Mouse (Mus musculus) MEL (cell line): Measurements from ENCODE around the gene Grtp1. TPM values are rescaled to one million over a fixed set of nuclear protein-coding genes. Genes with fewer than 3 reads are reported as not detected.

Experiments
- DNase-seq: peaks from one replicate; pipeline ENCODE4 v3.0.0; 2011; ENCODE audit warnings: low read depth, low spot score
- H3K27ac ChIP-seq: 2 replicates; pipeline ENCODE4 v1.5.1; 2012; ENCODE audit warnings: low read depth, mild to moderate bottlenecking, control low read depth, low read length, moderate library complexity; ENCODE audit not compliant: control insufficient read depth
- H3K27me3 ChIP-seq, 2 experiments: fragments of 150-350 bp in 1 of 2; sonication (generic) in 1 of 2; 2 replicates each; pipeline ENCODE4 v1.6.1; 2012; ENCODE audit warnings: low read length in 2 of 2, mild to moderate bottlenecking in 2 of 2, improper control_type of control experiment in 1 of 2, moderate library complexity in 1 of 2; ENCODE audit not compliant: insufficient read depth in 2 of 2, control insufficient read depth in 1 of 2
- H3K36me3 ChIP-seq, 2 experiments: 2 replicates each; pipeline ENCODE4 v1.6.1; 2012 to 2014; ENCODE audit warnings: low read length in 2 of 2, improper control_type of control experiment in 1 of 2, inconsistent platforms in 1 of 2, mild to moderate bottlenecking in 1 of 2; ENCODE audit not compliant: insufficient read depth in 2 of 2, control insufficient read depth in 1 of 2
- H3K4me1 ChIP-seq, 2 experiments: fragments of 150-350 bp in 1 of 2; sonication (generic) in 1 of 2; 2 replicates each; pipeline ENCODE4 v1.6.1; 2012; ENCODE audit warnings: low read length in 2 of 2, improper control_type of control experiment in 1 of 2, mild to moderate bottlenecking in 1 of 2; ENCODE audit not compliant: insufficient read depth in 2 of 2, control insufficient read depth in 1 of 2
- H3K4me3 ChIP-seq, 2 experiments: fragments of 150-350 bp in 1 of 2; sonication (generic) in 1 of 2; 2 replicates each; pipeline ENCODE4 v1.5.1; 2012; ENCODE audit warnings: low read depth in 2 of 2, low read length in 2 of 2, mild to moderate bottlenecking in 2 of 2, moderate library complexity in 2 of 2, control low read depth in 1 of 2, improper control_type of control experiment in 1 of 2; ENCODE audit not compliant: control insufficient read depth in 1 of 2, insufficient read depth in 1 of 2
- H3K79me2 ChIP-seq: 2 replicates; pipeline ENCODE4 v1.6.1; 2012; ENCODE audit warnings: mild to moderate bottlenecking, low read length, moderate library complexity; ENCODE audit not compliant: control insufficient read depth, poor library complexity, insufficient read depth
- H3K9ac ChIP-seq: 2 replicates; pipeline ENCODE4 v1.6.1; 2012; ENCODE audit warnings: low read depth, mild to moderate bottlenecking, control low read depth, low read length, moderate library complexity; ENCODE audit not compliant: control insufficient read depth, poor library complexity, severe bottlenecking
- H3K9me3 ChIP-seq: fragments of 150-350 bp; sonication (generic); replicated peaks from 2 replicates; pipeline ENCODE4 v1.6.1; 2012; ENCODE audit warnings: mild to moderate bottlenecking, low read length, improper control_type of control experiment, moderate library complexity; ENCODE audit not compliant: insufficient read depth
- CTCF ChIP-seq, 3 experiments: IDR thresholded peaks in 2 of 3; conservative IDR thresholded peaks in 1 of 3; 2 replicates each; pipeline ENCODE4 v1.5.1; 2011 to 2012; ENCODE audit warnings: low read length in 3 of 3, low read depth in 2 of 3, mild to moderate bottlenecking in 2 of 3, improper control_type of control experiment in 1 of 3, inconsistent platforms in 1 of 3, mixed read lengths in 1 of 3, moderate library complexity in 1 of 3; ENCODE audit not compliant: control insufficient read depth in 1 of 3, insufficient read depth in 1 of 3, poor library complexity in 1 of 3, severe bottlenecking in 1 of 3
- ELF1 ChIP-seq: IDR thresholded peaks from 2 replicates; pipeline ENCODE4 v1.6.1; 2014; ENCODE audit warnings: low read depth, mild to moderate bottlenecking, inconsistent platforms, low read length, improper control_type of control experiment, moderate library complexity
- EP300 ChIP-seq, 2 experiments: IDR thresholded peaks; 2 replicates each; pipeline ENCODE4 v1.6.1; 2011; ENCODE audit warnings: improper control_type of control experiment in 2 of 2, low read length in 2 of 2, low read depth in 1 of 2, mild to moderate bottlenecking in 1 of 2
- ETS1 ChIP-seq: IDR thresholded peaks from 2 replicates; pipeline ENCODE4 v1.6.1; 2012; ENCODE audit warnings: low read depth, mild to moderate bottlenecking, inconsistent platforms, low read length, improper control_type of control experiment, moderate library complexity
- GATA1 ChIP-seq: IDR thresholded peaks from 2 replicates; pipeline ENCODE4 v1.6.1; 2011; ENCODE audit warnings: low read depth, low read length, improper control_type of control experiment
- HCFC1 ChIP-seq: IDR thresholded peaks from 2 replicates; pipeline ENCODE4 v1.6.1; 2012; ENCODE audit warnings: low read depth, mild to moderate bottlenecking, inconsistent platforms, low read length, improper control_type of control experiment, moderate library complexity
- MAX ChIP-seq: IDR thresholded peaks from 2 replicates; pipeline ENCODE4 v1.6.1; 2011; ENCODE audit warnings: low read length, improper control_type of control experiment
- MAZ ChIP-seq: IDR thresholded peaks from 2 replicates; pipeline ENCODE4 v1.6.1; 2012; ENCODE audit warnings: low read depth, mild to moderate bottlenecking, inconsistent platforms, low read length, improper control_type of control experiment
- MEF2A ChIP-seq: IDR thresholded peaks from 2 replicates; pipeline ENCODE4 v1.6.1; 2014; ENCODE audit warnings: low read depth, mild to moderate bottlenecking, inconsistent platforms, low read length, improper control_type of control experiment; ENCODE audit not compliant: poor library complexity, insufficient replicate concordance, severe bottlenecking; ENCODE audit errors: extremely low read depth
- MYB ChIP-seq: IDR thresholded peaks from 2 replicates; pipeline ENCODE4 v1.6.1; 2011; ENCODE audit warnings: mild to moderate bottlenecking, low read depth, low read length, improper control_type of control experiment
- MYC ChIP-seq: IDR thresholded peaks from 2 replicates; pipeline ENCODE4 v1.6.1; 2011; ENCODE audit warnings: low read depth, mild to moderate bottlenecking, low read length, improper control_type of control experiment, moderate library complexity
- POLR2A ChIP-seq, 2 experiments: IDR thresholded peaks; 2 replicates each; pipeline ENCODE4 v1.6.1; 2011 to 2012; ENCODE audit warnings: low read length in 2 of 2, mild to moderate bottlenecking in 2 of 2, control low read depth in 1 of 2, improper control_type of control experiment in 1 of 2, low read depth in 1 of 2, moderate library complexity in 1 of 2; ENCODE audit not compliant: control insufficient read depth in 1 of 2, insufficient read depth in 1 of 2, poor library complexity in 1 of 2
- POLR2AphosphoS2 ChIP-seq: IDR thresholded peaks from 2 replicates; pipeline ENCODE4 v1.6.1; 2011; ENCODE audit warnings: low read length, improper control_type of control experiment
- RAD21 ChIP-seq: IDR thresholded peaks from 2 replicates; pipeline ENCODE4 v1.6.1; 2011; ENCODE audit warnings: mild to moderate bottlenecking, low read depth, low read length, improper control_type of control experiment
- SIN3A ChIP-seq: IDR thresholded peaks from 2 replicates; pipeline ENCODE4 v1.6.1; 2012; ENCODE audit warnings: low read length, improper control_type of control experiment, inconsistent platforms
- SMC3 ChIP-seq: IDR thresholded peaks from 2 replicates; pipeline ENCODE4 v1.6.1; 2011; ENCODE audit warnings: low read depth, low read length, improper control_type of control experiment
- TAL1 ChIP-seq: IDR thresholded peaks from 2 replicates; pipeline ENCODE4 v1.6.1; 2012; ENCODE audit warnings: mild to moderate bottlenecking, inconsistent platforms, low read length, moderate library complexity, mixed read lengths
- TBP ChIP-seq: IDR thresholded peaks from 2 replicates; pipeline ENCODE4 v1.8.0; 2011; ENCODE audit warnings: low read depth, low read length, improper control_type of control experiment
- UBTF ChIP-seq: IDR thresholded peaks from 2 replicates; pipeline ENCODE4 v1.6.1; 2012; ENCODE audit warnings: low read depth, mild to moderate bottlenecking, inconsistent platforms, low read length, improper control_type of control experiment, moderate library complexity, borderline replicate concordance; ENCODE audit not compliant: insufficient read depth
- ZKSCAN1 ChIP-seq: IDR thresholded peaks from 2 replicates; pipeline ENCODE4 v1.6.1; 2012; ENCODE audit warnings: low read depth, mild to moderate bottlenecking, inconsistent platforms, low read length, improper control_type of control experiment, moderate library complexity
- ZMIZ1 ChIP-seq: IDR thresholded peaks from 2 replicates; pipeline ENCODE4 v1.6.1; 2012; ENCODE audit warnings: low read depth, mild to moderate bottlenecking, inconsistent platforms, low read length, improper control_type of control experiment, moderate library complexity
- ZNF384 ChIP-seq: IDR thresholded peaks from 2 replicates; pipeline ENCODE4 v1.6.1; 2012; ENCODE audit warnings: low read depth, mild to moderate bottlenecking, inconsistent platforms, low read length, improper control_type of control experiment
- polyA plus RNA-seq, 2 experiments: library from polyadenylated mRNA; stranded (reverse) in 1 of 2; unstranded in 1 of 2; fragments of >175 nt in 1 of 2; fragments of >200 nt in 1 of 2; gene quantifications; 2 replicates each; pipeline versions ENCODE4 v1.2.1 to v1.2.4; 2012; ENCODE audit warnings: low replicate concordance in 2 of 2, low read depth in 1 of 2; ENCODE audit not compliant: insufficient read length in 2 of 2, insufficient read depth in 1 of 2, missing spikeins in 1 of 2
- total RNA-seq: library from RNA; depleted of rRNA; stranded (reverse); fragments of 300-350 nt; gene quantifications from 2 replicates; pipeline ENCODE4 v1.2.3, GENCODE M21; 2012

Grtp1 gene
- total and polyA plus RNA-seq, 3 experiments = 11.9 to 15.1 TPM; not detected in 1

GRCm38 (mm10) chr8:13149287-13149686 lies 51.1 kb downstream of the Grtp1 start:
- Histone ChIP-seq H3K36me3 (peaks cover 0 to 2% of the 10 kb centered on the region in 2 experiments; a peak in 2 of 4 replicates), H3K9me3 (no peaks in the 10 kb centered on the region), H3K4me1 (no peaks in the 10 kb centered on the region), H3K27me3 (no peaks in the 10 kb centered on the region)
- DNase-seq = no peak
- TF ChIP-seq RAD21 (peak; percentile 51), CTCF (IDR thresholded peaks at IDR 0.05 in 2 of 3, conservative IDR thresholded peaks at IDR 0.05 in 1 of 3; ENCODE audit: control insufficient read depth in 1 of 3, insufficient read depth in 1 of 3, low read depth in 2 of 3, low read length in 3 of 3, poor library complexity in 1 of 3, severe bottlenecking in 1 of 3) (peak; percentile 11 to 52 (median 22); a peak in 3 of 6 replicates), SIN3A (no peak), SMC3 (peak; percentile 39; the same call in 1 of the 2 replicates)
- TF ChIP-seq, all 39 proteins: peak for 3
- no peak overlapping the region for H3K9ac ChIP-seq
- H3K27ac ChIP-seq = no peak overlapping the region
- H3K4me3 ChIP-seq = no peak overlapping the region
- no peaks in the 10 kb centered on the region for H3K79me2 ChIP-seq

- peaks cover 0 to 2% of the 10 kb centered on the region in 2 experiments; a peak in 2 of 4 replicates for H3K36me3 ChIP-seq
- no peak overlapping the region for H3K9ac ChIP-seq
- H3K9me3 ChIP-seq = no peaks in the 10 kb centered on the region
- H3K4me3 ChIP-seq = no peak overlapping the region
- no peaks in the 10 kb centered on the region for H3K27me3 ChIP-seq
- no peak for DNase-seq
- H3K27ac ChIP-seq = no peak overlapping the region
- H3K79me2 ChIP-seq = no peaks in the 10 kb centered on the region
- no peak for TF ChIP-seq HCFC1
- no peak for TF ChIP-seq TAL1
- TF ChIP-seq ZKSCAN1 = no peak
- no peak for TF ChIP-seq POLR2A (IDR thresholded peaks at IDR 0.05; ENCODE audit: control insufficient read depth in 1 of 2, insufficient read depth in 1 of 2, low read depth in 1 of 2, low read length in 2 of 2, poor library complexity in 1 of 2)
- TF ChIP-seq MEF2A = no peak
- TF ChIP-seq MAX = no peak
- TF ChIP-seq TBP = no peak
- no peak for TF ChIP-seq MYB
- no peak for TF ChIP-seq ZNF384
- no peak for TF ChIP-seq UBTF
- TF ChIP-seq MAZ = no peak
- no peak for TF ChIP-seq POLR2AphosphoS2
- TF ChIP-seq ELF1 = no peak
- TF ChIP-seq RAD21 = no peak
- TF ChIP-seq MYC = no peak
- TF ChIP-seq ZMIZ1 = no peak
- no peak for TF ChIP-seq ETS1
- no peak for TF ChIP-seq SMC3
- no peak for TF ChIP-seq EP300 (IDR thresholded peaks at IDR 0.05; ENCODE audit: low read depth in 1 of 2, low read length in 2 of 2)
- no peak for TF ChIP-seq GATA1
- no peaks in the 10 kb centered on the region for H3K4me1 ChIP-seq
Observed at GRCm38 (mm10) chr8:13148476-13148875, 51.9 kb downstream of the Grtp1 start.
